Mouse (Mus musculus) heart, adult 9 months (tissue): ENCODE results near the gene Cartpt.
A peak's percentile ranks its signal among the peaks of the same experiment; 100 is the strongest.
"Not testable (repeated sequence)": the region's sequence is repeated elsewhere in the genome, so short reads cannot be mapped to it uniquely, and the experiment has no call there.

ENCODE experiments used
- DNase-seq, 2 experiments: peaks; one replicate each; pipeline ENCODE4 v3.0.0; 2022; ENCODE audit warnings: low spot score in 2 of 2

Cartpt gene

GRCm38 (mm10) chr13:99900965-99901364 lies at the start of gene Cartpt:
TSS of gene Cartpt (minus strand) at chr13:99901091.
- DNase-seq, result no peak

GRCm38 (mm10) chr13:99947417-99947816 lies 46.5 kb upstream of the Cartpt start:
- DNase-seq, result no peak

- DNase-seq, result no peak
These were observed 42.6 kb upstream of the Cartpt start for GRCm38 (mm10) chr13:99943525-99943924.

DNA sequence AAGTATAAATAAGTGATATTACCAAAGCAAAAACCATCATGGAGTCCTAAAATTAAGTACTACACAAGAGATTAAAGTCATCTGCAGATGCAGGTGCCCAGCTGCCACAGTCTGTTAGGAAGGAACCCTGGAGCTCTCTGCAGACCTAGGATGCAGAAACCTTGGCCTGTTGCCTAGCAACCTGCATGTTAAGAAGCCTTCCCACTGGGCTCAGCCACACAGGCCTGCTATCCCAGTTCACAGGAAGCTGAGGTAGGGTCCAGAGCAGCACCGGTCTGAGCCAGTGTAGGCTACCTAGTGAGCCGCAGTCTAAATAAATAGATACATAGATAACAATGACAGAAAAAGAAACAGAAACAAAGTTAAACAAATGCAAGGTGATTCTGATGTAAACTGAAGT lies 39.7 kb upstream of the Cartpt start:
- DNase-seq, result no peak

DNA sequence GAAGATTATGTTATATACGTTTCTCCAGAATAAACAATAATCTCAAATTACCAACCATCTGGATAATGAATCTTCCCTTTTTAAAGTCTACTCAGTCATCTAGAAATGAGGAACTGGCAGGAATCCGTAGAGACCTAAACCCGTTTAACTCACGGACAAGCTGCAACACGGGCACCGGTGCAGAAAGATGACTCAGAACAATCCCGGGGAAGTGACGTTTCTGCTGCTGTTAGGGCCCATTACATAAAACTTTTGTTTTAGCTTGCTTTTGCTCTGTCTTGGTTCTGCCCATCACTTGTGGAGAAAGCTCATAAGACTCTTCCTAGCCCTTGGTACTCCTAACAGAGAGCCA lies 38.4 kb upstream of the Cartpt start:
- DNase-seq, result no peak

DNA sequence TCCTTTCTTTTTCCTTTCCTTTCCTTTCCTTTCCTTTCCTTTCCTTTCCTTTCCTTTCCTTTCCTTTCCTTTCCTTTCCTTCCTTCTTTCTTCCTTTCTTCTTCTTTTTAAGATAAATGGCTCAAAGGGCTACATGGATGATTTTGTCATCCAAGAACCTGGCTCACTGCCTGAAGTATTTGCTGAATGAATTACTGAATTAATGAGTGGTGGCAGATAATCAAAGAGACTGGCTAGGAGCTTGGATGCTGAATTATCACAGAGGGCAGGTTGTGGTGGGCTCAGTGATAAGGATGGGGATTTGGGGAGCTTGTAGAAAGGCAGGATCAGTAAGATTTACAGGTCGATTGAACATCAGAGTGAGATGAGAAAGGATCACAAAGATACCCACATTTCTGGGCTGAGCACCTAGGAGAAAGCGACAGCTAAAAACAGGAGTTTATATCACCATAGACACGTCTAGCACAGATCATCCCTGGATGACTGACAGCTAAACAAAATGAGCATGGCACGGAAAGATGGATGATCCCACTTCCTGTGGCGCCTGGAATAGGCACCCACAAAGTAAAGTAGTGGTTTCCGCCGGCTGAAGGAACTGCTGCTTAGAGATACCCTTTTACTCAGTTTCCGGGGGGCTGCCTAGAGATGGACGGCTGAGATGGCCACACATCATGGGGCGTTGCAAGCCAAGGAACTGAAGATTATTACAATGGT lies 37.9 kb upstream of the Cartpt start:
- DNase-seq, result no peak

- DNase-seq, result no peak
These were observed 36.9 kb upstream of the Cartpt start for GRCm38 (mm10) chr13:99937741-99938140.

- no peak for DNase-seq
These were observed 31.5 kb upstream of the Cartpt start for GRCm38 (mm10) chr13:99932406-99932805.

GRCm38 (mm10) chr13:99931502-99931901 lies 30.6 kb upstream of the Cartpt start:
- no peak for DNase-seq

- DNase-seq, result no peak
These were observed 25.4 kb upstream of the Cartpt start for GRCm38 (mm10) chr13:99926249-99926648.

GRCm38 (mm10) chr13:99915632-99916031 lies 14.7 kb upstream of the Cartpt start:
- DNase-seq, result no peak

DNA sequence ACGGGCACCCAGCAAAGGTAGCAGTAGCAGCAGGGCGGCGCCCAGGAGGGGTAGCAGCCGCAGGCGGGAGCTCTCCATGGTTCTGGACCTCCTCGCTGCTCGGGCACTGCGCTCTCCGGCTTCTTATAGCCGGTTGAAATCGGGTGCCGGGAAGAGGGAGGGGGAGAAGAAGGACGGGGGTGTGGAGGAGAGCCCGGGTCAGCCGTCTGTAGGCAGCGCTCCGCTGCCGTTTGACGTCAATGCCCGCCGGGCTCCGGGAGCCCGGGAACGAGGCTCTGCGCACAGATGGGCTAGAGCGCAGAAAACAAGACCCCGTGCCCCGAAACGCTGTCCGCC lies 366 bp downstream of the Cartpt start:
- no peak for DNase-seq

- no peak for DNase-seq
These were observed 978 bp downstream of the Cartpt start for GRCm38 (mm10) chr13:99899670-99900556.

- DNase-seq, result no peak
These were observed 2.1 kb downstream of the Cartpt start for GRCm38 (mm10) chr13:99898816-99899215.

DNA sequence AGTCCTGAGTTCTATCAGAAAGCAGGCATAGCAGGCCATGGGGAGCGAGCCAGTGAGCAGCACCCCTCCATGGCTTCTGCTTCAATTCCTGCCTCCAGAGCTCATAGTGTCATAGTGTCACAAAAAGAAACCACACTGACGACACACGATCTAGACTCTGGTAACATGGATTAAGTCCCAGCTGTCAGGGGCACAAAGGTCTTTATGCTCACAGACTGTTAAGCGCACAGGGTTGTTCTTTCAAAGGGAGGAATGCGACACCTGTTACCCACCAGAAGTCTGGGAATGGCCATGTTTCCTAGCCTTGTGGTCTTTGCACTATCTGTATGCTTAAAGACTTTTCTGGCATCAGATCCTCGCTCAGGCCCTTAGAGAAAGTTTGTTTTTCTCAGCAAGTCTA lies 15.3 kb downstream of the Cartpt start:
- no peak for DNase-seq

DNA sequence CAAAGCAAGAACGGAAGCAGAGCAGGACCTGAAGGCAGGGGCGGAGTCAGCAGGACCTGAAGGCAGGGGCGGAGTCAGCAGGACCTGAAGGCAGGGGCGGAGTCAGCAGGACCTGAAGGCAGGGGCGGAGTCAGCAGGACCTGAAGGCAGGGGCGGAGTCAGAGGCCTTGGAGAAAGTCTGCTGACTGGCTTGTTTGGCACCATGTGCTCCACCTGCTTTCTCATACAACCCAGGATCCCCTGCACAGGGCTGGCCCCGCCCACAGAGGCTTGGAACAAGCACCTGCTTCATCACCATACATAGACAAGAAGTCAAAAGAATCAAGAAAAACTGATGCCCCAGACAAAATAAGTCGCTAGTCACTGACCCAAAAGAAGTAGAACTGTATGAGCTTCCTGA lies 19.1 kb downstream of the Cartpt start:
- not testable (repeated sequence) for DNase-seq

GRCm38 (mm10) chr13:99879696-99880095 lies 21.2 kb downstream of the Cartpt start:
- DNase-seq, result no peak

DNA sequence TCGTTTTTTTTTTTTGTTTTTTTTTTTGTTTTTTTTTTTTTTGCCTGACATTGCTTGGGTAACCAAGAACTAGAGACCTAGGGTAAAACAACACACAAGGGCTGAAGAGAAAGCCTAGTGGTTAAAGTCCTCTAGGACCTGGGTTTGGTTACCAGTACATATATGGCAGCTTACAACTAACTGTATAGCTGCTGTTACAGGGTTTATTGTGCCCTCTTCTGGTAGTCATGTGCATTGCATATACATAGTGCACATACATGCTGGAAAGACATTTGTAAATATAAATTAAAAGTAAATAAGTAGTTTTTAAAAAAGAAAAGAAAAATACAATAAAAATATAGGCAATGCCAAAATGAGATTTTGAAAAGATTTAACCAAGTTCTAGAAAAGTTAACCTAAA lies 28.8 kb downstream of the Cartpt start:
- no peak for DNase-seq

DNA sequence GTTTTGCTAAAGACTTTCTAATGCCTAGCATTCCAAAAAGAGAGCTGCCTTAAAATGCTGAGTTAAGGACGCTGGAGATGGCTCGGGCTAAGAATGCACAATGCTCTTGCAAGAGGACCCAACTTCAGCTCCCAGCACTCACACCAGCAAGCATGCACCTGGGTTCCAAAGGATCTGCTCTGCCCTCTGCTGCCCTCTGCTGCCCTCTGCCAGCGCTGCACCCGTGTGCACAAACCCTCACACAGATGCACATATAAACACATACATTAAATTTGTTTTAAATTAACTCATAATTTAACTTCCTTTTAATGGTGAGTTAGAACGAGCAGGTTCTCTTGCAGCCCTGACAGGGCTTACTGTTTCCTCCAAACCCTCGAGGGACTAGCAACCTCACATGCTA lies 32.5 kb downstream of the Cartpt start:
- no peak for DNase-seq

GRCm38 (mm10) chr13:99864331-99864730 lies 36.6 kb downstream of the Cartpt start:
- DNase-seq, result no peak

DNA sequence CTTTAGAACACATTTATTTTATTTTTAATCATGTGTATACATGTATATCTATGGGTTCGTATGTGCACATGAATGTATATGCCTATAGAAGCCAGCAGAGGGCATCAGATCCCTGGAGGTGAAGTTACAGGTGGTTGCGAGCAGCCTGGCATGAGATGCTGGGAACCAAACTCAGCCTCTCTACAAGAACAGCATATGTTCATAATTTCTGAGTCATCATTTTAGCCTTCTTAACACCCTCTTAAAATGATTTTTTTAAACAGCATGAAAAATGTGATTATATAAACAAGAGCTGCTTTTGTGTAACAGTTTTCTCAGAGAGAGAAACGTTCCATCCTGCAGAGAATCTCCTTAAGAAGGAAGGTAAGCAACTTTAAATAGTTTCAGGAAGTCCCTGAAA lies 40.2 kb downstream of the Cartpt start:
- no peak for DNase-seq

DNA sequence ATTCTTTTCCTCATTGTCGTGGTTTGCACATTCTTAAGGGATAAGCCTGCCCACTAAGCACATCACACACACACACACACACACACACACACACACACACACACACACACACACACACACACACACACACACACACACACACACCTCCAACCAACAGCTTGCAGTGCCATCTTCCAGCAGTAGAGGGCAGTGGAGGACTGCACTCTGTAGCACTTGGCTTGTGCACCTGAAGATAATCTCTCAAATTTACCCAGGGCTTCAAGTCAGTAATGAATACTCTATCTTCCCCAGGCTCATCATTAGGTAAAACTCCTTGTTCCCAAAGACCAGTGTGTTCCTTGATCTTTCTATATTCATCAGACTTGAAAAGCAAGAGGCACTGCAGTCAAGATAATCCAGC lies 41.8 kb downstream of the Cartpt start:
- no peak for DNase-seq

GRCm38 (mm10) chr13:99857879-99858278 lies 43.0 kb downstream of the Cartpt start:
- peak; percentile 70 to 80 for DNase-seq
